Mouse (Mus musculus) olfactory bulb, adult 2 months (tissue): ENCODE measurements at regions not wholly inside any gene's neighbourhood (a gene's known extent, or its start where the extent isn't known, plus 50 kb on each side); places are given as distances from the start of the nearest gene placed in this dataset.

Source experiments
- H3K27ac ChIP-seq: fragments of 200-500 bp; 2 replicates; pipeline ENCODE4 v1.5.1; 2012; ENCODE audit warnings: low read depth, low read length; ENCODE audit not compliant: insufficient read depth
- H3K4me1 ChIP-seq: fragments of 200-500 bp; 2 replicates; pipeline ENCODE4 v1.6.1; 2012; ENCODE audit warnings: low read length; ENCODE audit not compliant: control insufficient read depth, insufficient read depth
- H3K4me3 ChIP-seq: fragments of 200-500 bp; 2 replicates; pipeline ENCODE4 v1.5.1; 2012; ENCODE audit warnings: mild to moderate bottlenecking, low read depth, low read length, moderate library complexity; ENCODE audit not compliant: insufficient read depth
- CTCF ChIP-seq: fragments of 200-500 bp; IDR thresholded peaks from 2 replicates; pipeline ENCODE4 v1.5.1; 2012; ENCODE audit warnings: low read depth, mild to moderate bottlenecking, low read length, moderate library complexity; ENCODE audit not compliant: insufficient read depth
- POLR2A ChIP-seq: fragments of 200-500 bp; IDR thresholded peaks from 2 replicates; pipeline ENCODE4 v1.6.1; 2012; ENCODE audit warnings: mild to moderate bottlenecking, low read depth, low read length, moderate library complexity; ENCODE audit not compliant: insufficient read depth
- WGBS: fragments of 180-500 bp; shearing (Covaris S2); methylation state at CpG from one replicate; pipeline ENCODE4 v1.1.7; 2018; 5-methylcytosine and 5-hydroxymethylcytosine counted together

DNA sequence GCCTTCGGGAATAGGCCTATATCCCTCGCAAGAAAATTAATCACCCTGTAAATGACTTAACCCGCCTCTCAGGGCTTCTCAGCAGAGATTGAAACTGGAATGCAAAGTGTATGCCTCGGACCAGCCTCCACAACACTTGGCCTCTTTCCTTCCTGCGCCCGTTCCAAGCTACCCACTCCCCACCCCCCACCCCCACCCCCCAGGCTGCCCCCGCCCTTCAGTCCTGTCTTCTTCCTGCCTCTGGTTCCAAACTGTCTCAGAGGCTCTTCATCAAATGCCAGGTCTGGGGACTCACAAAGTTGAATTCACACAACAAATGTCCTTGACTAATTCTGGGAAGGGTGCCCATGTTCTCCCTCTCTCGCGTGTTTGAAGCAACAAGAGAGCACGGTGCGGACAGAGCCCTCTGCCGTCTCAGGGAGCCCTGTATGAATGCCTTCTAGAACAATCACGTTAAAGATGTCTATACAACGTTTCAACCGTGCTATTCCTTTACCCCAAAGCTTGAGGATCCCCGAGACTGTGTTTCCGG lies 505.3 kb downstream of the Vrk1 start:
- WGBS = 41% methylated on average over 17 of the region's 17 CpGs
- TF ChIP-seq POLR2A = no peak
- no peak for TF ChIP-seq CTCF
- Histone ChIP-seq H3K4me3 (no peak overlapping the region), H3K4me1 (no peaks in the 10 kb centered on the region), H3K27ac (no peak overlapping the region)

DNA sequence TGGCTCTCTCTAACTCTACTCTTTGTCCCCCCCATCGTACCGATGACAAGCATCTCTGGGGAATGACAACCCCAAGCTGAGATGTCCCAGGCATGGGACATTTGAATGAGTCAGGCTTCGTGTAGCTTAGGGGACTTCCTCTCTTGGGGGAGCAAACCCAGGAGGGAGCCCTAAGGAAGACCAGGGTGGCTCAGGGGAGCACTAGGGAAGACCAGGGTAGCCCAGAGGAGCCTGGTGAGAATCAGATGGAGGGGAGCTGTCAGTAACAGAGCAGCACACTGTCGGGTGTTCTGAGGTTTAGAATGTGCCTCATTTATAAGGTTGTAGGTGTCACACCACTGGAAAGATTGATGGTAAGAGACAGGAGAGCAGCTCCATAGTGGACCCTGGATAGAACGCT lies 509.1 kb downstream of the Vrk1 start:
- TF ChIP-seq POLR2A (no peak), CTCF (no peak)
- H3K4me1 ChIP-seq = no peaks in the 10 kb centered on the region
- 85% methylated on average over 5 of the region's 5 CpGs for WGBS
- no peak overlapping the region for H3K4me3 ChIP-seq
- no peak overlapping the region for H3K27ac ChIP-seq

DNA sequence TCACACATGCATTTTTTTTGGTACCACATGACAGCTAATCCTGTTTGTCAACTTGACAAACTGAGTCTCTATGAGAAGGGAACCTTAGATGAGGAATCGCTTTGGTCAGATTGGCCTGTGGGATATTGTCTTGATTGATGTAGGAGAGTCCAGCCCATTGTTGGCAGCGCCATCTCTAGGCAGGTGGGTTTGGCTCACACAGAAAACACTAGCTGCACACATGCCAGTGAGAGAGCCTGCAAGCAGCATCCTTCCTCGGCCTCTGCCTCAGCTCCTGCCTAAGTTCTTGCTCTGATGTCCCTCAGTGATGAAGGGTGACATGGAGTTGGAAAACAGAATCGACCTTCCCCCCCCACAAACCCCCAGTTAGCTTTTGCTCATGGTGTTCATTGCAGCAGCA lies 514.4 kb downstream of the Vrk1 start:
- 73% methylated on average over 4 of the region's 4 CpGs for WGBS
- Histone ChIP-seq H3K4me1 (peaks cover 3% of the 10 kb centered on the region; the same call in 1 of the 2 replicates), H3K4me3 (no peak overlapping the region), H3K27ac (no peak overlapping the region)
- TF ChIP-seq CTCF (no peak), POLR2A (no peak)

DNA sequence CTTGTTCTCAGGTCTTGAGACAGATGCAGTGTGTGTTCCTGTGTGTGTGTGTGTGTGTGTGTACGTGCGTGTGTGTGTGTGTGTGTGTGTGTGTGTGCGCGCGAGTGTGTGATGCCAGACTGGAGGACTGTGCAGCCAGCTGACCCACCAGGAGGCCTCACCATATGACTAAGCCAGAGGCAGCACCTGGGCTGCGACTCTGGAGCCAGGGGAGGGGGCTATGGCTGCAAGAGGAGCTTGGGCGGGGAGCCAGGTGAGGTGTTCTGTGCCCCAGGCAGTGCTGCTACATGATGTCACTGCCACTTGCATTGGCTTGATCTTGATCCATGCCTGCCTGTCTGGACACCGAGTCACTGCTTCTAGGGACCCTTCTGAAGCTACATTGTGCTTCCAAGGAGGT lies 517.1 kb downstream of the Vrk1 start:
- TF ChIP-seq POLR2A (no peak), CTCF (no peak)
- H3K27ac ChIP-seq = no peak overlapping the region
- H3K4me3 ChIP-seq = no peak overlapping the region
- H3K4me1 ChIP-seq = peaks cover 3% of the 10 kb centered on the region; the same call in 1 of the 2 replicates
- 76% methylated on average over 8 of the region's 8 CpGs for WGBS

DNA sequence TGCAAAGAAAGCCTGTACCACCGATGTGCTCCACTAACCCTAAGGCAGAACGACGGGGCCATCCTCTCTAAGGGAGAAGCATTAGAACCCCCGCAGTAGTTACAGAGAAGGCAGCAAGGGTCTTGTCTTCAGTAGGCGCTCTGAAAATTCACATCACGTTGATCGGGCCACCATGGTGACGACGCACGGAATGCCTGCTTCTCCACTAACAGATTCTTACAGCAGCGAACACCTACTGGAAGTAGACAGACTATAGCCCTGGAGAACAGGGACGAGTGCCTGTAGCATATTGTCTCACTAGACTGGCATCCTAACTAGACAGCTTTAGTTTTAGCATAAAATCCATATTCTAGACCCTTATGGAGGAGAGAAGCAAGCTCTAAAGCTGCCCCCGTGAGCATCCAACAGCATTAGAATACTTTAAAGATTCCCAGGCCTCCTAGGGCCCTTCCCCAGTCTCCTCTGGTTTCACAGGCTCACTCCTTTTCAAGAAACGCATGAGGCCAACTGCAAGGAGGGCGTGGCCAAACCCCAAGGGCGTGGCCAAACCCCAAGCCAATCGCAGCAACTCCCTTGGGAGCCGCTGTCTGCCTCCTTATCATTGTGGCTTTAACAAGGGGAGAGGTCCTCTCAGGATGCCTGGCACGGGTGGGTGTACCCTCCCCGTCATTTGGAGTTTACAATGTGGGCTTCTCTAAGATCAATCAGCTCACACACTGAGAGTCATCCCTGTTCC lies 517.8 kb downstream of the Vrk1 start:
- Histone ChIP-seq H3K27ac (no peak overlapping the region), H3K4me3 (no peak overlapping the region), H3K4me1 (peaks cover 3% of the 10 kb centered on the region; the same call in 1 of the 2 replicates)
- WGBS = 31% methylated on average over 20 of the region's 20 CpGs
- TF ChIP-seq POLR2A (no peak), CTCF (no peak)

DNA sequence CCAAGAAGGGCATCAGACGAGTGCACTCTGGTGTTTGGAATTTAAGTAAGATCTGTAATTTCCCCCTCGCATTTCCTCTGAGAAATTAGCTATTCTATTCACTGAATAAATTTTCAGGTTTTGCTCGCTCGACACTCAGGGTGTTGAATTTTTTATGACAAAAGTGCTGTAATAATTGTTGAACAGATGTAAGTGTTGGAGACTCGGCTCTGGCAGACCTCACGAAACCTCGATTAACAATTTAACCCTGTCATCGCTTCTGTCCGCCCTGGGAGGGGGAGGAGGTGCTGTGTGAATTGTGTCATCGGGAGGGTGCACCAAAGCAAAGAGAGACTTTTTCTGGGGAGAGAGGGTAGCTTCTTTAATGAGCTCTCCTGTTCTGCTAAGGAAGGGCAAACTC lies 518.5 kb downstream of the Vrk1 start:
- TF ChIP-seq POLR2A (no peak), CTCF (no peak)
- Histone ChIP-seq H3K4me3 (no peak overlapping the region), H3K27ac (no peak overlapping the region), H3K4me1 (peaks cover 3% of the 10 kb centered on the region; the same call in 1 of the 2 replicates)
- 43% methylated on average over 10 of the region's 10 CpGs for WGBS

DNA sequence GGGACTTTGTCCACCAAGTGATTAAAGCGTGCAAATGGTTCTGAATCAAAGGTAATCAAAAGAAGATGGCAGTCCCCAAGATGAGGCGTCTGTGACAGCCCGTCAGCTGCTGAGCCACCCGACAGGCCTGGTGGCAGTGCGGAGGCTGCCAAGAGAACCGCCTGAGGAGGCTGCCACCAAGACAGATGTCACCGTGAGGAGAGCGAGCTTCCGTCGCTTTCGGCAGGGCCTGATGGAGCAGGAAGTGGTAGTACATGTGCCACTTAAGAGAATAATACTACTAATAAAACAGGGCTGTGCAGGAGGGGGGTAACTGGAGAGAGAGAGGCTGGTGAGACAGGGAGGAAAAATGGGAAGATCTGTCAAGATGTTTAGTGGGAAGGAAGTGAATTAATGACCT lies 519.1 kb downstream of the Vrk1 start:
- Histone ChIP-seq H3K4me1 (peaks cover 3% of the 10 kb centered on the region; the same call in 1 of the 2 replicates), H3K27ac (no peak overlapping the region), H3K4me3 (no peak overlapping the region)
- WGBS = 53% methylated on average over 11 of the region's 11 CpGs
- TF ChIP-seq POLR2A = no peak
- no peak for TF ChIP-seq CTCF

DNA sequence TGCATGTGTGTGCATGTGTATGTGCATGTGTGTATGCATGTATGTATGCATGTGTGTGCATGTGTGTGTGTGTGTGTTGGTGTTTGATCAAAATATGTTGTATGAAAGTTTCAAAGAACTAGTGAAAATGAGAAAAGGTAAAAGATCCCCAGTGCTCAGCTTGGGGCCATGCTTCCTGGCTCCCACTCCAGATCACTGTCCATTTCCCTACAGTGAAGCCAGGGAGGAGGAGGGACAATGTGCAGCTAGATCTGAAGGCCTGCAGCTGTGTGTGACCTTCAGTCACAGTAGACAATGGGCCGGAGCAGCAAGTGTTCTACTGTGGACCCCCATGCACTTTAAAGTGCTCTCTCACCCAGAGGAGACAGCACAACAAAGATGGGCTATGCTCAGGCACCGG lies 525.1 kb downstream of the Vrk1 start:
- no peak for TF ChIP-seq POLR2A
- no peak for TF ChIP-seq CTCF
- WGBS = 69% methylated on average over 2 of the region's 2 CpGs

DNA sequence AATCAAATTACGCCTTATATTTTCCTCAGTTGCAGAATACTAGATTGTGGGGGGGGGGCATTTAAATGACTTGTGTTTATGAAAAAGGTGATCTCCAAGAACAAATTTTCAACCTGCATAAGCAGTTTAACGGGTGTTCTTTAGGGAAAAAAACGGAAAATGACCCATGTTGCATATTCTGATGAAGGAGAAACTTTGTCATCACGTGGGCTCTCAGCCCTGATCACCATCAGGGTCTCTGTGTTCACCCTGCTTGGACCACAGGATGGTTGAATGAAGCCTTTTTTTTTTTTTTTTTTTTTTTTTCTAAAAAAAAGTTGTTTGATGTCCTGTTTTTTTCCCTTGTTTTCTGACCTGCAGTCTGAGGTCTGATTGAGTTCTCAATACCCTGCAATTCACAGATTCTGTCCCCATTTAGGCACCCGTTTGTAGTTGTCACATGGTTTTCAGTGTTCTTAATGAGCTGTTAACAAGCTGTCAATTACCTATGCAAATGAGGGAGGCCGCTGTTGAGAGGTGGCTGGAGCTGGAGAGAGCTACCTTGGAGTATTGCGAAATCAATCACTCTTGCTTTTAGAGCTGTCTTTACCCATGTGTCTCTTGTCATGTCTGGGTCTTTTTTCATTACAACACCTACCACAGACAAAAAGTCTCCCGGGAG lies 525.7 kb downstream of the Vrk1 start:
- H3K27ac ChIP-seq = no peak overlapping the region
- no peak for TF ChIP-seq POLR2A
- no peak for TF ChIP-seq CTCF
- peaks cover 4% of the 10 kb centered on the region for H3K4me1 ChIP-seq
- H3K4me3 ChIP-seq = no peak overlapping the region
- WGBS = 54% methylated on average over 8 of the region's 8 CpGs

More for the DNA sequence above, 525.1 kb downstream of the Vrk1 start:
- no peak overlapping the region for H3K4me3 ChIP-seq
- peaks cover 4% of the 10 kb centered on the region for H3K4me1 ChIP-seq
- H3K27ac ChIP-seq = no peak overlapping the region

DNA sequence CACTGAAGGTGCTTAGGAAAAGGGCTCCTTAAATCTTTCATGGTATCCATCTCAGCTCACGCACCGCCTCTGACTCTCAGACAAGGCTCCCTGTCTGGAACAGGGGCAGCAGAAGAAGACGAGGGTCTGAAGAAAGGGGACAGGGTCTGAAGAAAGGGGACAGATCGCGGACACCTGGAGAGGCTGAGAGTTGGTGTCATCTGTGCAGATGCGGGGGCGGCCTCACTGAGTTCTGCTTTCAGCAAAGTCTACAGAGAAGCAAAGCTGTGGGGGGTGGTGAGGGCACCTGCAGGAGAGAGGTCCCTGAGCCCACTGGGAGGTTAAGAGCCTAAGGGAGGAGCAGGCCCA lies 526.2 kb downstream of the Vrk1 start:
- H3K27ac ChIP-seq = no peak overlapping the region
- WGBS = 33% methylated on average over 7 of the region's 7 CpGs
- H3K4me1 ChIP-seq = peaks cover 4% of the 10 kb centered on the region
- no peak overlapping the region for H3K4me3 ChIP-seq
- TF ChIP-seq POLR2A = no peak
- TF ChIP-seq CTCF = no peak
